Mouse (Mus musculus) layer of hippocampus, adult 2 months (tissue): ENCODE data around the gene Fbll1. TPM values are rescaled to one million over a fixed set of nuclear protein-coding genes. Genes with fewer than 3 reads are reported as not detected.
"Not testable (repeated sequence)": the region's sequence is repeated elsewhere in the genome, so short reads cannot be mapped to it uniquely, and the experiment has no call there.

ENCODE experiments used
- DNase-seq, 2 experiments: peaks; one replicate each; pipeline ENCODE4 v3.0.0; 2022; ENCODE audit warnings: low spot score in 2 of 2
- H3K27ac ChIP-seq: fragments of 200-600 bp; 2 replicates; pipeline ENCODE4 v1.8.1; 2022
- H3K4me3 ChIP-seq: fragments of 200-600 bp; 2 replicates; pipeline ENCODE4 v1.8.1; 2022; ENCODE audit warnings: mild to moderate bottlenecking
- CTCF ChIP-seq: fragments of 200-600 bp; conservative IDR thresholded peaks from 2 replicates; pipeline ENCODE4 v1.8.1; 2022; ENCODE audit warnings: antibody characterized with exemption, mild to moderate bottlenecking, moderate library complexity
- long read RNA-seq, 2 experiments: library from polyadenylated mRNA; stranded (forward); transcript quantifications; one replicate each; pipeline ENCODE4 v2.0.0; 2021; ENCODE audit warnings: borderline mapping rate in 2 of 2
- total RNA-seq, 2 experiments: library from RNA; stranded (reverse); gene quantifications; 2 replicates each; pipeline ENCODE4 v1.2.3; 2021

Fbll1 gene
- total RNA-seq: 10 to 100 TPM; 42.9 to 48.9 TPM
- long read RNA-seq, experiment 1, transcript Fbll1-201 (1 exons, 1,503 nt): major isoform, 35 of 35 reads
- long read RNA-seq, experiment 1, partial matches to known transcripts: 0 of 35 reads
- long read RNA-seq, experiment 1, other reads (novel, unspliced or antisense): 0 of 35 reads
- long read RNA-seq, experiment 2, transcript Fbll1-201 (1 exons, 1,503 nt): major isoform, 69 of 70 reads
- long read RNA-seq, experiment 2, partial matches to known transcripts: 0 of 70 reads
- long read RNA-seq, experiment 2, other reads (novel, unspliced or antisense): 1 of 70 reads

DNA sequence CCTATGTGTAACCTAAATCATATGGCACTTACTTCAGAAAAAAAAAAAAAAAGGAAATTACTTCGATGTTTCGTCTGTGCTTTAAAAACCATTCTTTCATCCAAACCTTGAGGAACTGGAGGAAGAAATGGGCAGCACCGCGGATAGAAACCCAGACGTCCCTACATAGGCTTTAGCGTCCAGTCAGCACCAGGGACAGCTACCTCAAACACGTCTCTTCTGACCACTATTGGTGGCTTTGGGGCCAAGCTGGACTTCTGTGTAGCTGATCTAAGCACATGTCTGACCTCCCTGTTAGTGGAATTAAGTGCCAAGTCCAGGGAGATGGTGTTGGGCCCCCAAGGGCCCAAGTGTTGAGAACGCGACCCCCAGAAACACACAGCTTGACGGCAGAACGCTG lies at the start of gene Fbll1:
TSS of gene Fbll1 (minus strand) at position 11 of the 400 bp plus-strand sequence.
- no peak for DNase-seq
- Histone ChIP-seq H3K4me3 (peak within 1 kb of the TSS; percentile 66), H3K27ac (peak within 1 kb of the TSS; percentile 94)
- TF ChIP-seq CTCF: no peak

DNA sequence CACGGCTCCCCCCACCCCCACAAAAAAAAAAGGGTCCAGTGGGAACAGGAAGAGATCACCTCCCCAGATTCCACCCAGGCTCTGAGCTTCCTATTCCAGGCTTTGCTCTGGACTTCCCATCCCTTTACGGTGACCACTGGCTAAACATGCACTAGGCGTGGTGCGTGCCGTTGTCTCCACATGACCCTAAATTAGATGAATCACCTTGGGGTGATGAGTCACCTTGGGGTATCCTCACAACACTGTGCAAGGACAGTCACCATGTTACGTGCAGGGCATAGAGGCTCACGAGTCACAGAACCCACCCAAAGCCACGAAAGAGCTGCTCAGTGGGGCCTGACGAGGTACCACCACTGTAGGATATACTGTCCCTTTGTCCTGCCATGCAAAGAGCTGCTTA lies 45.6 kb upstream of the Fbll1 start:
- Histone ChIP-seq H3K27ac (no peak overlapping the region), H3K4me3 (no peak overlapping the region)
- no peak for DNase-seq
- no peak for TF ChIP-seq CTCF

DNA sequence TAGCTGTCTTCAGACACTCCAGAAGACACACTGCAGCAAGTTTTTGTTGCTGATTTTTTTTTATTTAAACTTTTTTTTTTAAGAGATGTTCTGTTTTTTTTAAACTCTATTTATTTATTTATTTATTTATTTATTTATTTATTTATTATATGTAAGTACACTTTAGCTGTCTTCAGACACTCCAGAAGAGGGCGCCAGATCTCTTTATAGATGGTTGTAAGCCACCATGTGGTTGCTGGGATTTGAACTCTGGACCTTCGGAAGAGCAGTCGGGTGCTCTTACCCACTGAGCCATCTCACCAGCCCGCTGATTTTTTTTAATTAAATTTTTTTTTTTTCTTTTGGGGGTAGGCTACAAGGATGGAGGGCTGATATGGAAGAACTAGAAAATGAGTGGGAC lies 43.9 kb upstream of the Fbll1 start:
- TF ChIP-seq CTCF: peak; percentile 54
- H3K4me3 ChIP-seq, DNase-seq, H3K27ac ChIP-seq: not testable (repeated sequence)

DNA sequence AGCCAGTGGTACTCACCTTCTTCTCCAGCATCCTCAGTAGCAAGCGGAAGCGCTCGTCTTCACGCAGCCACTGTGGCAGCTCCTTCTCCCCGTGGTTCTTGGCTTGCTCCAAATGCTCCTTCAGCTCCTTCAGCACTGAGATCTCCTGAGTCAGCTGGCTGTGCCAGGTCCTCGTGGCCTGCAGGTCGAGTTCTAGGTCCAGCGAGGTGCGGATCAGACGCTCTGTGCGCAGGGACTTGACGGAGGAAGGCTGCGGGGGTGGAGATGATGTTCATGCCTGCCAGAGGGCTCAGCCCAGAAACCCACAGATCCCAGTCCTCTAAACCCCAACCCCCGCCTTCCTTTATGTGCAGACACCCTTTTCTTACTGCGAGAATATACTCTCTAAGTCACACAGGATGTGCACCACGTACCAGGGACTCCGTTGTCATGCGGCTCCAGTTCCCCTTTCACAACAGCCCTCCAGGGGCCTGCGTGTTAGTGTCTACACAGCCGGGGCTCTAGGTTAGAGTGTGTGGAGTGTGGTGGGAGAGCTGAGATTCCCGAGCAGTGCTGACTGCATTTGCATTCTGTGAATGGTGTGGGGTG lies 43.1 kb upstream of the Fbll1 start:
- H3K4me3 ChIP-seq: no peak overlapping the region
- no peak for TF ChIP-seq CTCF
- no peak overlapping the region for H3K27ac ChIP-seq
- no peak for DNase-seq

DNA sequence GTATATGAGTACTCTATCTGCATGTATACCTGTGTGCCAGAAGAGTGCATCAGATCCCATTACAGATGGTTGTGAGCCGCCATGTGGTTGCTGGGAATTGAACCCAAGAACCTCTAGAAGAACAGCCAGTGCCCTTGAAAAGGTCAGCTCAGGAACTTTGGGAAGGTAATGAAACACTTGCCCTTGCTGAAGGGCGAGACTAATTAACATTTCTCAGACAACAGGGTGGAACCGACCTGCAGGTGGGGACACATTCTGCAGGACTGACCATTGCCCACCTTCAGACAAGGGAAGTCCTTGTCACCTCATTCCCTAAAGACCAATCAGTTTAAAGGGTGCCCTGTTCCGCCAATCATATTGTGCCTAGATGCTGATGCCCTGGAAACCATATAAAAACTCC lies 42.1 kb upstream of the Fbll1 start:
- H3K27ac ChIP-seq, DNase-seq, H3K4me3 ChIP-seq: not testable (repeated sequence)

DNA sequence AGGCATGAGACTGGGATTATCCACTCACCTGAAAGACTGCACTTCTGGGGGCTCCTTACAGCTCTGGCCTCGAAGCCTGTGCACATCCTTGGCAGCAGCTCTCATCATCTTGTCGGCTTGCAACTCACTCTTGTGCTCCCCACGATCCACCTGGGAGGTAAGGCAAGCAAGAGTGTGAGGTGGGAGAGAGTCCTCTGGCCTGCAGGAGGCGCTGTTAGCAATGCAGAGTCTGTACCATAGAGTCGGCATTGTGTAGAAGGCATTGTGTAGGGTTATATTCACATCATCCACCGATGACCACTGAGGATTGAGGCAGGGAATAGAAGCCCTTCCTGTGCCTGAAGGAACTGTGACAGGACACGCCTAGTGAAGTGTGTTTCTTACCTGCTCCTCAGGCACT lies 41.6 kb upstream of the Fbll1 start:
- DNase-seq: no peak
- peak; percentile 60 for TF ChIP-seq CTCF

DNA sequence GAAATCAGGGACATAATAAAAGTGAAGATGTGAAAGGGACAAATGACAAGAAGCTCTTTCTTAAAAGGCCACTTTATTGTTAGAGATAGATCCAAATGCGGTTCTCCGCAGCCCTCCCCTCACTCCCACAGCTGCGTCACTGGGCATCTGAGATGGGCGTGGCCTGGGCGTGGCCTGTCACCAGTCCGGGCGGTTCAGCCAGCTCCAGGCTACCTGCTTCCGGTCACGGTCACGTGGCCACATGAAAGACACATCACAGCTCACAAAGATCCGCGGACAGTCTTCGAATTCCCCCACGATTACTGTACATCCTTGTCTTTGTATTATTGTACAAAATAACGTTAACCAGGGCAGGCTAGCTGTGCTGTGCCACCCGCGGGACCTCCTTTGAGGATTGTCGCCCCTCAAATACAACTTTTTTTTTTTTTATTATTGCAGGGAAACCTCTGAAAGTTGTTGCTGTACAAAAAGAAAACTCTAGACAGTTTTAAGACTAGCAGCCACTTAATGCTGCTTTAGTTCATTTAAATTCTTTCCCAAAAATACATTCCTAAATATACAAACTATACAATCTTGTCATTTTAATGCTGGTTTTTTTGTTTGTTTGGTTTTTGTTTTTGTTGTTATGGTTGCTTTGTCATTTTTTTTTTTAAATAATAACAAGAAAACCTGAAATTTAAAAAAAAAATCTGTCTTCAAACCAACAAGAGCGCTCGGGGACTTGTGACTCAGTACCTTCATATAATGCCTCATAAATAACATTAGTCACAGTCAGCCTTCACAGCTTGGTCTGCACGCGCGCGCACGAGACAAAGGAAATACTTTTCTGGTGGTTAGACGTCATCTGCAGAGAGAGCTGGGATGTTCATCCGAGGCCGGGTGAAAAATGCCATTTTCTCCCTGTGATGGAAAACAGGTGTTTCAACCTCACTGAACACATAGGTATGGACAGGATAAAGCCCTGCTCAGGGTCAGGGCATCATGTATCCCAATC lies 40.0 kb upstream of the Fbll1 start:
- H3K4me3 ChIP-seq: peak overlapping the region; percentile 30
- TF ChIP-seq CTCF: no peak
- peak overlapping the region; percentile 40; the same call in 1 of the 2 replicates for H3K27ac ChIP-seq
- peak; percentile 64 to 65 for DNase-seq

More for the DNA sequence above, 41.6 kb upstream of the Fbll1 start:
- H3K27ac ChIP-seq: no peak overlapping the region
- H3K4me3 ChIP-seq: no peak overlapping the region

DNA sequence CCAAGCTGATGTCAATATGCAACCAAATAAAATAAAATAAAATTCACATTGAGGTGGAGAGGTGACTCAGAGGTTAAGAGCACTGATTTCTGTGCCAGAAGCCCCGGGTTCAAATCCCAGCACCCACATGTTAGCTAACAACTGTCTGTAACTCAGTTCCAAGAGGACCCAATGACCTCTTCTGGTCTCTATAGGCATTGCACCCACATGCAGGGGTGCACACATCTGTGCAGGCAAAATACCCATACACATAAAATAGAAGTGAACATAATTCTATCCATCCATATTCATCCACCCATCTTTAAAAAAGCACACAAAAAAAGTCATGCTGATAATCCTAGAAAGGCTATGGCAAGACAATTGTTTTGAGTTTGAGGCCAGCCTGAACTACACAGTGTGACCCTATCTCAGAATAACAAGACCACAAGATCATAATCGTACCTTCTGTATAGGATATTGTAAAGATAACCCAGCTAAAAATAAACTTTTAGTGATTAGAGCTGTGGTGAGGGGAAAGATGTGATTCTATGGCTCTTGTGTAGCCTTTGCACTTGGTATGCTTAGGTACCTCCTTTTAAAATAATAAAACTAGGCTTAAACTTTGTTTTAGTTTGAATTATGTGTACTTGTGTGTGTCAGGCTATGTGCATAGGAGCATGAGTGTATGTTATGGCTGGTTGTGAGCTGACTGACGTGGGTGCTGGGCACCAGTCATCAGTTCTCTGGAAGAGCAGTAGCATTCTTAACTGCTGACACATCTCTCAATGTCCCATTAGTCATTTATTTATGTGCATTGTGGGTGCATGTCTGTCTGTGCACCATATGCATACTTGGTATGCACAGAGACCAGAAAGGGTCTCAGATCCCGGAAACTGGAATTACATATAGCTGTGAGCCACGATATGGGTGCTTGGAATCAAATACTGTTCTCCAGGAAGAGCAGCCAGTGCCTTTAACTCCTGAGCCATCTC lies 38.8 kb upstream of the Fbll1 start:
- no peak overlapping the region for H3K4me3 ChIP-seq
- H3K27ac ChIP-seq: peak overlapping the region; percentile 40; the same call in 1 of the 2 replicates
- DNase-seq: no peak
- TF ChIP-seq CTCF: peak; percentile 46

DNA sequence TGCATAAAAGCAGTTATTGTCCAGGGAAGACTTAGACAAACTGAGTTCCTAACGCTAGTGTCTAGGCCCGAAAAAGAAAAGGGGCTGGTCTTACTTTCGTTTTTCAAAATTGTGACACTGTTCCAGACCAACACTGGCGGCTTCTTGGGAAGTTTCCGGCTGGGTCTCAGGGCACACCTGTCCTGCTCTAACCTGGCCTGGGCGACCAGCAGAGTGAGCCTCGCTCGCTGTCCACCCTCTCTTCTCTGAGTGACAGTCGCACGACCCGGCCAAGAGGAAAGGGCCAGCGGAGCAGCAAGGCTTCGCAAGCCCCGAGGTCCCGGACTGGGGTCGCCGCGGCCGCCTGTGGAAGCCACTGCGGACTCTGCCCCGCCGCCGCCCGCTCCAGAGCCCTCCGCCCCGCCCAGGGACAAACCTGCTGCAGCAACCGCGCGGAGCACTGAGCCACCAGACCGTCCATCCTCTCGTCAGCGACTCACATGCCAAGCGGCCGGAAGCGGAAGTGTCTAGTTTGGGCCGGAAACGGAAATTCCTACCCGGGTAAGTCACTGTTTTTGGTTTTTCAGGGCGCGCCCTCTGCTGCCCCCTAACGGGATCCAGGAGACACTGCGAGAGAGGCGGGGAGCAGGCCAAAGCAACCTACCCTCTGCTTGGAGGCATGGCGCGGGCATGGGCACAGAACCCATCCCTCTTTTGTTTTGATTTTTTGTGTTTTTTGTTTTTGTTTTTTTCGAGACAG lies 35.5 kb upstream of the Fbll1 start, which contains the start of gene Rars:
TSS of gene Rars (minus strand) at position 485 of the 739 bp plus-strand sequence.
- peak; percentile 95 for TF ChIP-seq CTCF
- DNase-seq: peak; percentile 93 to 96
- Histone ChIP-seq H3K4me3 (peak within 1 kb of the TSS; percentile 86), H3K27ac (peak within 1 kb of the TSS; percentile 83)

DNA sequence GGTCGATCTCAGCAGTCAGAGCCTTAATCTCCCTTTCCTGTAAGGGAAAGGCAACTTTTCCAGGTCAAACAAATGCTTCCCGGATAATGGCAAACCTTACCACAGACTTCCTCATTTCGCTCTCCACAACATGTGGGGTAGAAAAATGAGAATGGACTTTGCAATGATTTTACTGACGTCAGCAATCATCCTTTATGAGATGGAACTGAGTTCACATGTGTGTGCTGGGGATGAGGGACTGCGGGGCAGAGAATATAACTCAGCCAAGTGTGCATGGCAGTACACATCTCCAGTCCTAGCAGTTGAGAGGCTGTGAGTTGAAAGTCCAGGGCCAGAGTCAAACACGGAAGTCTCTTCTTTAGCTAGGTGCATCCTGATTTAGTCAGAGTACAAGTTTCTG lies 34.6 kb upstream of the Fbll1 start:
- TF ChIP-seq CTCF: no peak
- H3K27ac ChIP-seq: no peak overlapping the region
- H3K4me3 ChIP-seq: peak overlapping the region; percentile 86
- DNase-seq: no peak

DNA sequence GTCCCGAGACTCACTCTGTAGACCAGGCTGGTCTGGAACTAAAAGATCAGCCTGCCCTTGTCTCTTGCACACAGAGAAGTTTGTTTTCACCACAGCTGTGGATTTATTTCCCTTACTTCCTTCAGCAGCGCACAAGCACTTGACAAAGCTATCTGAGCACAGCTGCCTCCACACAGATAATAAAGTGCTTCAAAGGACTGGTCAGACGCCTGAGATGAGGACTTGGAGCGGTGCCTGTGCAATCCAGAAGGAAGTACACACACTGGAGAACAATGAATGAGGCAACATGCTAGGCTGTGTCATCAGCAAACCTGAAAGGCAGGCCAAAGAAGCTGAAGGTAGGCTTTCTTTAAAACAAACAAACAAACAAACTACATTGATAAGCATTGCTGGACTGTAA lies 33.5 kb upstream of the Fbll1 start:
- H3K27ac ChIP-seq: no peak overlapping the region
- TF ChIP-seq CTCF: no peak
- H3K4me3 ChIP-seq: no peak overlapping the region
- DNase-seq: no peak

DNA sequence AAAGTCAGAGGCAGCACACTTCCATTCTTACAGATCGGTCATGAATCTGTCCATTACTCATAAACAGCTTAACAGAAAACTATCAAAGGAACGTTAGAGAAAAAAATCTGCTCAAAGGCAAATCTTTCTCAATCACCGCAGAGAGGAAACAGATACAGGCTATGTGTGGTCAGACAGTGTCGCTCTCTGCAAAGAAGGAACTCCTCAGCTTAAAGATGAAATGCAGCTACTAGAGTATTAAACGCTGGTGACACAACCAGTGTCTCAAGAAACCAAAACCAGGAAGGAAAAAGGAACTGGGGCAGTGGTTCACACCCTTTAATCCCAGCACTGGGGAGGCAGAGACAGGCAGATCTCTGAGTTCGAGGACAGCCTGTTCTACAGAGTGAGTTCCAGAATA lies 29.0 kb upstream of the Fbll1 start:
- no peak overlapping the region for H3K4me3 ChIP-seq
- no peak for TF ChIP-seq CTCF
- no peak overlapping the region for H3K27ac ChIP-seq
- DNase-seq: no peak
